Mouse (Mus musculus): ENCODE results near the gene Dnajc11. TPM values are rescaled to one million over a fixed set of nuclear protein-coding genes. Genes with fewer than 3 reads are reported as not detected.

Dnajc11 gene
- total RNA-seq, 2 experiments from 2014 or later, result 61.8 to 66.6 TPM

GRCm38 (mm10) chr4:152007481-152008147 lies 74.1 kb downstream of the Dnajc11 start:
- no peak for TF ChIP-seq CTCF (IDR thresholded peaks at IDR 0.05)
- no peak for DNase-seq (ENCODE audit: extremely low spot score in 1 of 2, low spot score in 2 of 2)
- Histone ChIP-seq H3K27ac (peak overlapping the region; percentile 96), H3K4me3 (peak overlapping the region; percentile 78)
- intact Hi-C loops (cut with DNase I), result no loop called here

GRCm38 (mm10) chr4:152008148-152008500 lies 74.6 kb downstream of the Dnajc11 start:
- peak overlapping the region; percentile 78 for H3K4me3 ChIP-seq
- intact Hi-C loops (cut with DNase I), result no loop called here
- H3K27ac ChIP-seq, result peak overlapping the region; percentile 96
- no peak for DNase-seq (ENCODE audit: extremely low spot score in 1 of 2, low spot score in 2 of 2)
- TF ChIP-seq CTCF (IDR thresholded peaks at IDR 0.05), result no peak

- TF ChIP-seq CTCF (IDR thresholded peaks at IDR 0.05), result no peak
- intact Hi-C loops (cut with DNase I), result loop anchor here (1.0 kb wide), 2 partner anchors 12 to 80 kb away; partner anchors contain the start of gene Phf13
- peak within 1 kb of the TSS; percentile 78 for H3K4me3 ChIP-seq
Measured at GRCm38 (mm10) chr4:152008622-152009075, 75.2 kb downstream of the Dnajc11 start, which contains the start of gene Klhl21. Gene Klhl21, plus strand, starts transcription at chr4:152008803.

GRCm38 (mm10) chr4:152009076-152010051 lies 75.9 kb downstream of the Dnajc11 start:
- H3K27ac ChIP-seq, result peak overlapping the region; percentile 96
- no peak for TF ChIP-seq CTCF (IDR thresholded peaks at IDR 0.05)
- peak; percentile 83 to 84 for DNase-seq (ENCODE audit: extremely low spot score in 1 of 2, low spot score in 2 of 2)
- peak overlapping the region; percentile 78 for H3K4me3 ChIP-seq
- intact Hi-C loops (cut with DNase I), result loop anchor here (1.0 to 2.0 kb wide), 3 partner anchors 13 to 79 kb away; partner anchors contain the start of genes Phf13 and Zbtb48

More at GRCm38 (mm10) chr4:152008622-152009075, 75.2 kb downstream of the Dnajc11 start, which contains the start of gene Klhl21:
- H3K27ac ChIP-seq, result peak within 1 kb of the TSS; percentile 96
- DNase-seq (ENCODE audit: extremely low spot score in 1 of 2, low spot score in 2 of 2), result peak; percentile 90 to 92

GRCm38 (mm10) chr4:152010091-152010706 lies 76.7 kb downstream of the Dnajc11 start:
- no peak for TF ChIP-seq CTCF (IDR thresholded peaks at IDR 0.05)
- Histone ChIP-seq H3K4me3 (peak overlapping the region; percentile 78), H3K27ac (peak overlapping the region; percentile 96)
- intact Hi-C loops (cut with DNase I), result loop anchor here (2.0 kb wide), 1 partner anchor 17 kb away; the partner anchor contains the start of gene Zbtb48
- DNase-seq (ENCODE audit: extremely low spot score in 1 of 2, low spot score in 2 of 2), result no peak

GRCm38 (mm10) chr4:152010707-152011134 lies 77.2 kb downstream of the Dnajc11 start:
- no peak for DNase-seq (ENCODE audit: extremely low spot score in 1 of 2, low spot score in 2 of 2)
- TF ChIP-seq CTCF (IDR thresholded peaks at IDR 0.05), result no peak
- Histone ChIP-seq H3K4me3 (peak overlapping the region; percentile 78), H3K27ac (peak overlapping the region; percentile 96)
- intact Hi-C loops (cut with DNase I), result loop anchor here (2.0 kb wide), 1 partner anchor 16 kb away; the partner anchor contains the start of gene Zbtb48

- peak overlapping the region; percentile 96; the same call in 1 of the 2 replicates for H3K27ac ChIP-seq
- peak overlapping the region; percentile 78 for H3K4me3 ChIP-seq
- TF ChIP-seq CTCF (IDR thresholded peaks at IDR 0.05), result no peak
- intact Hi-C loops (cut with DNase I), result loop anchor here (2.0 kb wide), 1 partner anchor 16 kb away; the partner anchor contains the start of gene Zbtb48
- DNase-seq (ENCODE audit: extremely low spot score in 1 of 2, low spot score in 2 of 2), result no peak
Measured at GRCm38 (mm10) chr4:152011171-152011760, 77.8 kb downstream of the Dnajc11 start.

GRCm38 (mm10) chr4:152012109-152012508 lies 78.6 kb downstream of the Dnajc11 start:
- intact Hi-C loops (cut with DNase I), result no loop called here
- TF ChIP-seq CTCF (IDR thresholded peaks at IDR 0.05), result no peak
- Histone ChIP-seq H3K27ac (no peak overlapping the region), H3K4me3 (no peak overlapping the region)
- no peak for DNase-seq (ENCODE audit: extremely low spot score in 1 of 2, low spot score in 2 of 2)

GRCm38 (mm10) chr4:152013036-152013813 lies 79.7 kb downstream of the Dnajc11 start:
- DNase-seq (ENCODE audit: extremely low spot score in 1 of 2, low spot score in 2 of 2), result no peak
- no peak for TF ChIP-seq CTCF (IDR thresholded peaks at IDR 0.05)
- intact Hi-C loops (cut with DNase I), result no loop called here
- no peak overlapping the region for H3K27ac ChIP-seq
- H3K4me3 ChIP-seq, result no peak overlapping the region

GRCm38 (mm10) chr4:152019073-152019472 lies 85.6 kb downstream of the Dnajc11 start:
- no peak for TF ChIP-seq CTCF (IDR thresholded peaks at IDR 0.05)
- DNase-seq (ENCODE audit: extremely low spot score in 1 of 2, low spot score in 2 of 2), result no peak
- intact Hi-C loops (cut with DNase I), result no loop called here
- no peak overlapping the region for H3K27ac ChIP-seq
- no peak overlapping the region for H3K4me3 ChIP-seq

Data from left cerebral cortex, adult 2 months (tissue).